Mouse (Mus musculus): ENCODE results near the gene Wbp1l.
A peak's percentile ranks its signal among the peaks of the same experiment; 100 is the strongest.

Gene Wbp1l

GRCm38 (mm10) chr19:46599375-46600256, 732 bp downstream of the Wbp1l start:
- no peak for DNase-seq (ENCODE audit: low read depth, low spot score)

GRCm38 (mm10) chr19:46600371-46600770, 1.5 kb downstream of the Wbp1l start:
- no peak for DNase-seq (ENCODE audit: low read depth, low spot score)

GRCm38 (mm10) chr19:46601491-46601890, 2.6 kb downstream of the Wbp1l start:
- DNase-seq (ENCODE audit: low read depth, low spot score) = no peak

- no peak for DNase-seq (ENCODE audit: low read depth, low spot score)
Measured at GRCm38 (mm10) chr19:46602406-46602805, 3.5 kb downstream of the Wbp1l start.

GRCm38 (mm10) chr19:46606718-46607117, 7.8 kb downstream of the Wbp1l start:
- no peak for DNase-seq (ENCODE audit: low read depth, low spot score)

- DNase-seq (ENCODE audit: low read depth, low spot score) = peak; percentile 84
Measured at GRCm38 (mm10) chr19:46607424-46607823, 8.5 kb downstream of the Wbp1l start.

- DNase-seq (ENCODE audit: low read depth, low spot score) = no peak
Measured at GRCm38 (mm10) chr19:46608158-46608557, 9.3 kb downstream of the Wbp1l start.

- DNase-seq (ENCODE audit: low read depth, low spot score) = peak; percentile 51
Measured at GRCm38 (mm10) chr19:46616378-46616777, 17.5 kb downstream of the Wbp1l start.

- DNase-seq (ENCODE audit: low read depth, low spot score) = no peak
Measured at GRCm38 (mm10) chr19:46617361-46617760, 18.5 kb downstream of the Wbp1l start.

- no peak for DNase-seq (ENCODE audit: low read depth, low spot score)
Measured at GRCm38 (mm10) chr19:46618322-46618721, 19.4 kb downstream of the Wbp1l start.

GRCm38 (mm10) chr19:46619001-46619400, 20.1 kb downstream of the Wbp1l start:
- no peak for DNase-seq (ENCODE audit: low read depth, low spot score)

- no peak for DNase-seq (ENCODE audit: low read depth, low spot score)
Measured at GRCm38 (mm10) chr19:46619518-46619917, 20.6 kb downstream of the Wbp1l start.

- no peak for DNase-seq (ENCODE audit: low read depth, low spot score)
Measured at GRCm38 (mm10) chr19:46620016-46620808, 21.3 kb downstream of the Wbp1l start.

GRCm38 (mm10) chr19:46621236-46622183, 22.6 kb downstream of the Wbp1l start:
- DNase-seq (ENCODE audit: low read depth, low spot score) = no peak

GRCm38 (mm10) chr19:46622659-46623193, 23.8 kb downstream of the Wbp1l start:
- no peak for DNase-seq (ENCODE audit: low read depth, low spot score)

GRCm38 (mm10) chr19:46623194-46623667, 24.3 kb downstream of the Wbp1l start:
- DNase-seq (ENCODE audit: low read depth, low spot score) = no peak

GRCm38 (mm10) chr19:46623790-46624772, 25.2 kb downstream of the Wbp1l start:
- no peak for DNase-seq (ENCODE audit: low read depth, low spot score)

GRCm38 (mm10) chr19:46625015-46625414, 26.1 kb downstream of the Wbp1l start:
- DNase-seq (ENCODE audit: low read depth, low spot score) = no peak

GRCm38 (mm10) chr19:46625519-46625918, 26.6 kb downstream of the Wbp1l start:
- no peak for DNase-seq (ENCODE audit: low read depth, low spot score)

- DNase-seq (ENCODE audit: low read depth, low spot score) = no peak
Measured at GRCm38 (mm10) chr19:46628403-46628802, 29.5 kb downstream of the Wbp1l start.

All from ES-CJ7 (cell line).